Mouse (Mus musculus) MEL (cell line): Measurements from ENCODE around the gene Amacr. TPM values are rescaled to one million over a fixed set of nuclear protein-coding genes. Genes with fewer than 3 reads are reported as not detected.

Experiments
- DNase-seq: peaks from one replicate; pipeline ENCODE4 v3.0.0; 2011; ENCODE audit warnings: low read depth, low spot score
- H3K27ac ChIP-seq: 2 replicates; pipeline ENCODE4 v1.5.1; 2012; ENCODE audit warnings: low read depth, mild to moderate bottlenecking, control low read depth, low read length, moderate library complexity; ENCODE audit not compliant: control insufficient read depth
- H3K27me3 ChIP-seq, 2 experiments: fragments of 150-350 bp in 1 of 2; sonication (generic) in 1 of 2; 2 replicates each; pipeline ENCODE4 v1.6.1; 2012; ENCODE audit warnings: low read length in 2 of 2, mild to moderate bottlenecking in 2 of 2, improper control_type of control experiment in 1 of 2, moderate library complexity in 1 of 2; ENCODE audit not compliant: insufficient read depth in 2 of 2, control insufficient read depth in 1 of 2
- H3K36me3 ChIP-seq, 2 experiments: 2 replicates each; pipeline ENCODE4 v1.6.1; 2012 to 2014; ENCODE audit warnings: low read length in 2 of 2, improper control_type of control experiment in 1 of 2, inconsistent platforms in 1 of 2, mild to moderate bottlenecking in 1 of 2; ENCODE audit not compliant: insufficient read depth in 2 of 2, control insufficient read depth in 1 of 2
- H3K4me1 ChIP-seq, 2 experiments: fragments of 150-350 bp in 1 of 2; sonication (generic) in 1 of 2; 2 replicates each; pipeline ENCODE4 v1.6.1; 2012; ENCODE audit warnings: low read length in 2 of 2, improper control_type of control experiment in 1 of 2, mild to moderate bottlenecking in 1 of 2; ENCODE audit not compliant: insufficient read depth in 2 of 2, control insufficient read depth in 1 of 2
- H3K4me3 ChIP-seq, 2 experiments: fragments of 150-350 bp in 1 of 2; sonication (generic) in 1 of 2; 2 replicates each; pipeline ENCODE4 v1.5.1; 2012; ENCODE audit warnings: low read depth in 2 of 2, low read length in 2 of 2, mild to moderate bottlenecking in 2 of 2, moderate library complexity in 2 of 2, control low read depth in 1 of 2, improper control_type of control experiment in 1 of 2; ENCODE audit not compliant: control insufficient read depth in 1 of 2, insufficient read depth in 1 of 2
- H3K79me2 ChIP-seq: 2 replicates; pipeline ENCODE4 v1.6.1; 2012; ENCODE audit warnings: mild to moderate bottlenecking, low read length, moderate library complexity; ENCODE audit not compliant: control insufficient read depth, poor library complexity, insufficient read depth
- H3K9ac ChIP-seq: 2 replicates; pipeline ENCODE4 v1.6.1; 2012; ENCODE audit warnings: low read depth, mild to moderate bottlenecking, control low read depth, low read length, moderate library complexity; ENCODE audit not compliant: control insufficient read depth, poor library complexity, severe bottlenecking
- H3K9me3 ChIP-seq: fragments of 150-350 bp; sonication (generic); replicated peaks from 2 replicates; pipeline ENCODE4 v1.6.1; 2012; ENCODE audit warnings: mild to moderate bottlenecking, low read length, improper control_type of control experiment, moderate library complexity; ENCODE audit not compliant: insufficient read depth
- BHLHE40 ChIP-seq: IDR thresholded peaks from 2 replicates; pipeline ENCODE4 v1.6.1; 2012; ENCODE audit warnings: low read depth, mild to moderate bottlenecking, inconsistent platforms, low read length, improper control_type of control experiment, borderline replicate concordance
- CHD1 ChIP-seq: IDR thresholded peaks from 2 replicates; pipeline ENCODE4 v1.6.1; 2012; ENCODE audit warnings: low read depth, mild to moderate bottlenecking, inconsistent platforms, low read length, improper control_type of control experiment
- E2F4 ChIP-seq: IDR thresholded peaks from 2 replicates; pipeline ENCODE4 v1.6.1; 2011; ENCODE audit warnings: low read depth, low read length, improper control_type of control experiment, borderline replicate concordance
- ELF1 ChIP-seq: IDR thresholded peaks from 2 replicates; pipeline ENCODE4 v1.6.1; 2014; ENCODE audit warnings: low read depth, mild to moderate bottlenecking, inconsistent platforms, low read length, improper control_type of control experiment, moderate library complexity
- EP300 ChIP-seq, 2 experiments: IDR thresholded peaks; 2 replicates each; pipeline ENCODE4 v1.6.1; 2011; ENCODE audit warnings: improper control_type of control experiment in 2 of 2, low read length in 2 of 2, low read depth in 1 of 2, mild to moderate bottlenecking in 1 of 2
- GABPA ChIP-seq: IDR thresholded peaks from 2 replicates; pipeline ENCODE4 v1.6.1; 2012; ENCODE audit warnings: low read depth, mild to moderate bottlenecking, inconsistent platforms, low read length, improper control_type of control experiment, moderate library complexity
- GATA1 ChIP-seq: IDR thresholded peaks from 2 replicates; pipeline ENCODE4 v1.6.1; 2011; ENCODE audit warnings: low read depth, low read length, improper control_type of control experiment
- MAX ChIP-seq: IDR thresholded peaks from 2 replicates; pipeline ENCODE4 v1.6.1; 2011; ENCODE audit warnings: low read length, improper control_type of control experiment
- MAZ ChIP-seq: IDR thresholded peaks from 2 replicates; pipeline ENCODE4 v1.6.1; 2012; ENCODE audit warnings: low read depth, mild to moderate bottlenecking, inconsistent platforms, low read length, improper control_type of control experiment
- MEF2A ChIP-seq: IDR thresholded peaks from 2 replicates; pipeline ENCODE4 v1.6.1; 2014; ENCODE audit warnings: low read depth, mild to moderate bottlenecking, inconsistent platforms, low read length, improper control_type of control experiment; ENCODE audit not compliant: poor library complexity, insufficient replicate concordance, severe bottlenecking; ENCODE audit errors: extremely low read depth
- POLR2A ChIP-seq, 2 experiments: IDR thresholded peaks; 2 replicates each; pipeline ENCODE4 v1.6.1; 2011 to 2012; ENCODE audit warnings: low read length in 2 of 2, mild to moderate bottlenecking in 2 of 2, control low read depth in 1 of 2, improper control_type of control experiment in 1 of 2, low read depth in 1 of 2, moderate library complexity in 1 of 2; ENCODE audit not compliant: control insufficient read depth in 1 of 2, insufficient read depth in 1 of 2, poor library complexity in 1 of 2
- POLR2AphosphoS2 ChIP-seq: IDR thresholded peaks from 2 replicates; pipeline ENCODE4 v1.6.1; 2011; ENCODE audit warnings: low read length, improper control_type of control experiment
- TAL1 ChIP-seq: IDR thresholded peaks from 2 replicates; pipeline ENCODE4 v1.6.1; 2012; ENCODE audit warnings: mild to moderate bottlenecking, inconsistent platforms, low read length, moderate library complexity, mixed read lengths
- USF1 ChIP-seq: IDR thresholded peaks from 2 replicates; pipeline ENCODE4 v1.6.1; 2014; ENCODE audit warnings: low read depth, mild to moderate bottlenecking, inconsistent platforms, low read length, improper control_type of control experiment, moderate library complexity
- USF2 ChIP-seq, 2 experiments: IDR thresholded peaks; 2 replicates each; pipeline ENCODE4 v1.6.1; 2011 to 2012; ENCODE audit warnings: improper control_type of control experiment in 2 of 2, low read length in 2 of 2, borderline replicate concordance in 1 of 2, inconsistent platforms in 1 of 2, low read depth in 1 of 2, mild to moderate bottlenecking in 1 of 2; ENCODE audit not compliant: insufficient read depth in 1 of 2
- ZC3H11A ChIP-seq: IDR thresholded peaks from 2 replicates; pipeline ENCODE4 v1.6.1; 2012; ENCODE audit warnings: low read depth, mild to moderate bottlenecking, inconsistent platforms, low read length, improper control_type of control experiment
- ZNF384 ChIP-seq: IDR thresholded peaks from 2 replicates; pipeline ENCODE4 v1.6.1; 2012; ENCODE audit warnings: low read depth, mild to moderate bottlenecking, inconsistent platforms, low read length, improper control_type of control experiment
- polyA plus RNA-seq, 2 experiments: library from polyadenylated mRNA; stranded (reverse) in 1 of 2; unstranded in 1 of 2; fragments of >175 nt in 1 of 2; fragments of >200 nt in 1 of 2; gene quantifications; 2 replicates each; pipeline versions ENCODE4 v1.2.1 to v1.2.4; 2012; ENCODE audit warnings: low replicate concordance in 2 of 2, low read depth in 1 of 2; ENCODE audit not compliant: insufficient read length in 2 of 2, insufficient read depth in 1 of 2, missing spikeins in 1 of 2
- total RNA-seq: library from RNA; depleted of rRNA; stranded (reverse); fragments of 300-350 nt; gene quantifications from 2 replicates; pipeline ENCODE4 v1.2.3, GENCODE M21; 2012

The Amacr gene
- total and polyA plus RNA-seq, 3 experiments: not detected

DNA sequence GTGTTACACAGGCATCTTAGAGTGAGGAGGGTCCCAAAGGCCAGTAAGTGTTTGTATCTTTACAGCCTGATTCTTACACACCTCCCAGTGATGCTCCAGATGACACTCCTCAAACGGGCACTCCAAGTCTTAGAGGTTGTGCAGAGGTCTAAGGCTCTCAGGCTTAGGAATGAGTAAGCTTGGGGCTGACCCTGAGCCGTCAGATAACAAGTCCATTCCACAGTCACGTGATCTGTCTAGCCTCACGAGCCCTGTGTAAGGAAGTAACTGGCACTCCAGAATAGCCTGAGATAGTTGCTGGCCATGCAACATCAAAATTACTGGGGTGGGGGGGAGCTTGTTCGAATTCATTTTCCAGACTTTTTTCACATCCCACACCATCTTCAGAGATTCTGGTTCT is 58.5 kb downstream of the Amacr start:
- H3K27ac ChIP-seq: no peak overlapping the region
- DNase-seq: no peak
- no peaks in the 10 kb centered on the region for H3K27me3 ChIP-seq
- no peaks in the 10 kb centered on the region for H3K4me1 ChIP-seq
- no peak overlapping the region for H3K9ac ChIP-seq
- H3K4me3 ChIP-seq: no peak overlapping the region
- H3K79me2 ChIP-seq: no peaks in the 10 kb centered on the region
- no peaks in the 10 kb centered on the region for H3K9me3 ChIP-seq
- H3K36me3 ChIP-seq: no peaks in the 10 kb centered on the region
- TF ChIP-seq USF1 (peak; percentile 36; the same call in 1 of the 2 replicates), MAZ (no peak)

DNA sequence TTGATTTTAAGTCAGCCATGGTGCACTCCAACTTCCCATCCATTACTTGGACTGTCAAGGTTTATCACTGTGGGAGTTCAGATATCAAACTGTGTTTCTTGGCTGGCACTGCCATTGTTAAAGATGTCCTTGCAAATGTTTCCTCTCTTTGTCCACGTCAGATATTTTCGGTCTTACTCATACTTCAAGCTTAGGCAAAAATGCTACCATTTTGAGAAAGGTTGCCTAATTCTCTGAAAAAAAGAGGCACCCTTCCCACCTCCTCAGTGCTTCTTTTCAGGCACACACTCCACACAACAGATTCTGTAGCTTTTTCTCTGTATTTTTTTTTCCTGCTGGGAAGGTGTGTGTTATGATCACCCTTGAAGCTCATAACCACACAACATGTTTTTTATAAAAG is 59.7 kb downstream of the Amacr start:
- no peaks in the 10 kb centered on the region for H3K36me3 ChIP-seq
- no peak overlapping the region for H3K4me3 ChIP-seq
- H3K79me2 ChIP-seq: no peaks in the 10 kb centered on the region
- no peaks in the 10 kb centered on the region for H3K27me3 ChIP-seq
- DNase-seq: no peak
- no peaks in the 10 kb centered on the region for H3K9me3 ChIP-seq
- no peak overlapping the region for H3K27ac ChIP-seq
- no peaks in the 10 kb centered on the region for H3K4me1 ChIP-seq
- H3K9ac ChIP-seq: no peak overlapping the region
- TF ChIP-seq MEF2A (no peak), POLR2AphosphoS2 (no peak), USF1 (no peak), EP300 (IDR thresholded peaks at IDR 0.05; ENCODE audit: low read depth in 1 of 2, low read length in 2 of 2) (no peak), ZC3H11A (no peak), E2F4 (no peak), USF2 (IDR thresholded peaks at IDR 0.05; ENCODE audit: borderline replicate concordance in 1 of 2, insufficient read depth in 1 of 2, low read depth in 1 of 2, low read length in 2 of 2) (no peak), MAX (no peak), GABPA (no peak), POLR2A (IDR thresholded peaks at IDR 0.05; ENCODE audit: control insufficient read depth in 1 of 2, insufficient read depth in 1 of 2, low read depth in 1 of 2, low read length in 2 of 2, poor library complexity in 1 of 2) (no peak), BHLHE40 (no peak), TAL1 (no peak), GATA1 (no peak), CHD1 (no peak), ELF1 (no peak), ZNF384 (no peak)
- TF ChIP-seq, all 39 proteins: peak for 0
